Mouse (Mus musculus): ENCODE data around the gene Stard10.

DNA sequence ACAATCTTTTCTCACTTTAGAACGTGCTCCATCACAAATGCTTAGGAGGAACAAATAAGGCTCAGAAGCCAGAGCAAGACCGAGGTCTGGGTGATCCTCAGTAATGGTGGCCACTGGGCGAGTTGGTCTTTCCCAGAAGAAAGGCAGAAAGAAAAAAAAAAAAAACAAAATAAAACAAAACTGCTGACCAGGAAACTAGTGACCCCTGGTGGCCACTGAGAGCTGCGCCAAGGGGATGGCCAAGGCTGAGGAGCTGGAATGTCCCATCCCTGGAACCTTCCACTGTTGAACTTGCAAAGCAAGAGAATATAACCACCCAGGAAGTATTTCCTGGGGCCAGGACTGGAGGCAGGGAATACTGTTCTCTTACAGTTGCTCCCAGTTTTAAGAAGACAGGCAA lies 28.4 kb upstream of the Stard10 start:
- peak; percentile 39; the same call in 1 of the 2 replicates for TF ChIP-seq ZC3H11A (IDR thresholded peaks at IDR 0.05; ENCODE audit: borderline replicate concordance, low read depth, low read length)
- no peak for TF ChIP-seq CHD2 (IDR thresholded peaks at IDR 0.05; ENCODE audit: low read depth, low read length)
- TF ChIP-seq HCFC1 (IDR thresholded peaks at IDR 0.05; ENCODE audit: borderline replicate concordance, insufficient read depth, low read length), result no peak
